Mouse (Mus musculus) liver, adult 2 months (tissue): ENCODE measurements at regions not wholly inside any gene's neighbourhood (a gene's known extent, or its start where the extent isn't known, plus 50 kb on each side); places are given as distances from the start of the nearest gene placed in this dataset.

ENCODE experiments used
- CTCF ChIP-seq: fragments of 200-500 bp; IDR thresholded peaks from 2 replicates; pipeline ENCODE4 v1.5.1; 2011; ENCODE audit warnings: low read depth, low read length, control low read depth
- POLR2A ChIP-seq: fragments of 200-500 bp; IDR thresholded peaks from 2 replicates; pipeline ENCODE4 v1.6.1; 2011; ENCODE audit warnings: low read length, control low read depth; ENCODE audit not compliant: insufficient read depth; ENCODE audit errors: extremely low read depth

DNA sequence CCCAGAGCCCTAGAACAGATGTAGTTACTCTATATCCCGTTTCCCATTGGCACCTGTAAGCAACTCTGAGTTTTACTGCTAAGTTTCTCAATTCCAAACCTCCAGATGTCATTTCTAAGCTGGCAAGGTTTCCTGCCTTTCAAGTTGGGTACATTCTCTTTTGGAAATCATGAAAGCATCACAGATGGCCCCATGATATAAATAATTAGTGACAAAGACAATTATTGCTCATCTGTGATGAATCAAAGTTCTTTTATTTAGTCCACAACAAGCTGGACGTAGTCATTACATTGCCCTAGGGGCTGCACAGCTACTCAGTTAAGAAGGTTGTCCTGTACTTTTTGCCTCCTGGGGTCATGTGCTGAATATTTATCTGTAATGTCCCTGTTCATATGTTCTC lies 303.2 kb upstream of the Btbd3 start:
- TF ChIP-seq CTCF (no peak), POLR2A (no peak)
